Mouse (Mus musculus) hindlimb bud, embryonic 11.5 days (tissue): ENCODE measurements around the gene Lcn6.
"Not testable (repeated sequence)": the region's sequence is repeated elsewhere in the genome, so short reads cannot be mapped to it uniquely, and the experiment has no call there.

Experiments
- DNase-seq: peaks from one replicate; pipeline ENCODE4 v3.0.0-alpha.2; 2012; ENCODE audit warnings: low read depth, low spot score; ENCODE audit errors: extremely low spot score

Lcn6 gene

GRCm38 (mm10) chr2:25701001-25701400 is 24.4 kb downstream of the Lcn6 start:
- no peak for DNase-seq

- no peak for DNase-seq
These were observed 27.1 kb downstream of the Lcn6 start for GRCm38 (mm10) chr2:25703706-25704105.

DNA sequence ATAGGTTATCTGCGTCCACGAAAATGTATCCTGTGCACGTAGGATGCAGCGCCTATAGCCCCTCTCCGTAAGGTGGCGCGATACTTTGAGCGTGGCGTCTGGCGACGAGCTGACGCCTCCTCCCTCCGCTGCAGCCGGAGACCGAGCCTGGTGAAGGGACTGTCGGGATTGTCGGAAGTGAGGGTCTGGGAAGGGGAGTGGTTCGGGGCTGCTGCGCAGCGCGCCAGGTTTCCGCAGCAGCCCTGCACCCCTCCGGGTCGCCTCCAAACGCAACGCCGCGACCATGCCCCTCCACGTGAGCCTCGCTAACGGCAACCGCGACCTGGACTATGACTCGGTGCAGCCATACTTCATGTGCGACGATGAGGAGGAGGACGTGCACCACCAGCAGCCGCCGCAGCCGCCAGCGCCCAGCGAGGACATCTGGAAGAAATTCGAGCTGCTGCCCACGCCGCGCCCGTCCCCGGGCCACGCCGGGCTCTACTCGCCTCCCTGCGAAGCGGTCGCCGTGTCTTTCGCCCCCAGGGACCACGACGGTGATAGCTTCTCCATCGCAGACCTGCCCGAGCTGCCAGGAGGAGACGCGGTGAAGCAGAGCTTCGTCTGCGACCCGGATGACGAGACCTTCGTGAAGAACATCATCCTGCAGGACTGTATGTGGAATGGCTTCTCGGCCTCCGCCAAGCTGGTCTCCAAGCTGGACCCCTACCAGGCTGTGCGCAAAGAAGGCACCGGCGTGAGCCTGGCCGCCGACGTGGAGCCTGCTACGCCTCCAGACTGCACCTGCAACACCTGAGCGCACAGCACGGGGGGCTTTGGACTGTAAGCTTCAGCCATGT is 30.3 kb downstream of the Lcn6 start, which contains the start of gene Bmyc:
Gene Bmyc, plus strand, starts transcription at position 97 of the 839 bp plus-strand sequence.
- peak; percentile 66 for DNase-seq

GRCm38 (mm10) chr2:25708121-25708520 is 31.5 kb downstream of the Lcn6 start:
- DNase-seq = no peak

- DNase-seq = not testable (repeated sequence)
These were observed 32.5 kb downstream of the Lcn6 start for GRCm38 (mm10) chr2:25709056-25709455.

DNA sequence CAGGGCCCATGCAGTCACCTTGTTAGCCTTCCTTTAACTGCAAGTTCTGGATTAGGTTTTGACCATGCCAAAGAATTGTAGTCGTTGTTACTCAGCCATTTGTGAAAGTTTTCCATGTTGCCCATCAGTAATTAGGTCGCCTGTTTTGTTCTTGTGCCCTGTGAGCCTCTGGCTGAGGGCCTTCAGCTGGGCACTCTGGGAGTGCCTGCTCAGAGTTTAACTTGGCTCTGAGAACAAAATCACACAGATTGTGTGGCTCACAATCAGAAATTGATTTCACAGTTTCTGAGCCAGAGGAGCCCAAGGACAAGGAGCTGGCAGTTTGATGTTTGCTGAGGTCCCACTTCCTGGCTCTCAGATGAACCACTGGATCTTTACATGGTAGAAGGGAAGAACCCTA is 33.2 kb downstream of the Lcn6 start:
- DNase-seq = not testable (repeated sequence)

DNA sequence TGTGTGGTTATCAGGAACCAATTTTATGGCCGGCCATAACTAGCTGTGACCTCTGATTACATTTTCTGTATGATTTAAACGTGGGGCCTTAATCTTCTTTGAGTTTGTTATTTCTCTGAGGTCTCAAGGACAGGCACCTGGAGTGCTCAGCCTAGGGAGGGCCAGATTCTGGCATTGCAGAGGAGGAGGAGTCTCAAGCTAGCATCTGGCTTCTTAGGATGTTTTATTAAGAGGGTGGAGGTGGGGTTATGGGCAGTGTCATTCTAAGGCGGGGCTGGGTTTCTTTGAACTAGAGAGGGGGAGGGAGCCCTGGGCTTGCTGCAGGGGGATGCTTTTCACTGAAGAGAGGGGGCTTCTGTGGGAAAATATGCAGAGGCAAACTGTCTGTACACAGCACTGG is 35.1 kb downstream of the Lcn6 start:
- not testable (repeated sequence) for DNase-seq

DNA sequence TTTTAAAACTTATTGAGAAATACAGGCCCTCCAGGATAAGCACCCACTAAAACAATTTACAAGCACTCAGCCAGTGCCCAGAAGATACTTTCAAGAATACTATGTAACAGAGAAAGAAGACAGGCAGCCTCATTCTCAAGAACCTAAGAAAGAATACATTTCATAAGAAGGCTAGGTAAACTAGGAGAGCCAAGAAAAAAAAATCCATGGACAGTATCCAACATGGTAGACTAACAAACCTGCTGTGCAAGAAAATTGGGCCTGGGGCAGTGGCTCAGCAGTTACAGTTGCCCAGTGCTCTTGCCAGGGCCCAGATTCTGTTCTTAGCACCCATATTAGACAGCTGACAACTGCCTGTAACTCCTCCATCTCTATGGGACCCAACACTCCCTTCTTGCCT is 40.6 kb downstream of the Lcn6 start:
- DNase-seq = no peak
